Mouse (Mus musculus): ENCODE measurements around the gene Clic3. TPM values are rescaled to one million over a fixed set of nuclear protein-coding genes. Genes with fewer than 3 reads are reported as not detected.

Clic3 gene
- total RNA-seq, 2 experiments from 2014 or later: 0.35 to 0.64 TPM

DNA sequence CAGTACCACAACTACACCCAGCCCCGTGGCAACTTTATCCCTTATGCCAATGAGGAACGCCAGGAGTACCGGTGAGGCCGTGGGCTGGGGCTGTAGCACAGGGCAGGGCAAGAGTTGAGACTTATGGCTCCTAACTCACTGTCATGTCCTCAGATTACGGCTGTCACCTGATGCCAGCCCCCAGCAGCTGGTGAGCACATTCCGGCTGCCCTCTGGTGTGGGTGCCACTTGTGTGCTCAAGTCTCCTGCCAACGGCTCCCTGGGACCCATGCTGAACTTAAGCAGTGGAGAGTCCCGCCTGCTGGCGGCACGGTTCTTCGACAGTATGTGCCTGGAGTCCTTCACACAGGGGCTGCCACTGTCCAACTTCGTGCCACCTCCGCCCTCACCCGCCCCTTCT, 14.0 kb upstream of the Clic3 start:
- no peak for DNase-seq

- no peak for DNase-seq
Measured at GRCm38 (mm10) chr2:25450853-25451647, 5.6 kb upstream of the Clic3 start.

DNA sequence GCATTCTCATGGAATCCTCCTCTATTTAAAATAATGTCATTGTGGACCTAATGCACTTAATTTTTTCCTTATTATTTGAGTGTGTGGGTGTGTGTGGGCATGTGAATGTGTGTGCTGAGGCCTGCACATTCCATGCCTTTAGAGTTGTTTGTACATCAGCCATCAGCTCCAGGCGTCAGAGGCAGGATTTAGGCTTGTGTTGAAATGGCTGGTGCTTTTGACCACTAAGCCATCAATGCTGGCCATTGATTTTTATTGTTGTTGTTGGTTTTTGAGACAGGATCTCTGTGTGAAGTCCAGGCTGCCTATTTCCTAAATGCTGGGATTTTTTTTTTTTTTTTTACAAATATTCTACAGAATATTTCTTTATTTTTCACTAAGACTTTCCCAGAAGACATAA, 3.7 kb upstream of the Clic3 start:
- DNase-seq: no peak

GRCm38 (mm10) chr2:25457022-25457896, 621 bp downstream of the Clic3 start:
- DNase-seq: no peak

- DNase-seq: peak; percentile 42
Measured at GRCm38 (mm10) chr2:25458911-25459310, 2.3 kb downstream of the Clic3 start.

GRCm38 (mm10) chr2:25460135-25460534, 3.5 kb downstream of the Clic3 start:
- DNase-seq: no peak

DNA sequence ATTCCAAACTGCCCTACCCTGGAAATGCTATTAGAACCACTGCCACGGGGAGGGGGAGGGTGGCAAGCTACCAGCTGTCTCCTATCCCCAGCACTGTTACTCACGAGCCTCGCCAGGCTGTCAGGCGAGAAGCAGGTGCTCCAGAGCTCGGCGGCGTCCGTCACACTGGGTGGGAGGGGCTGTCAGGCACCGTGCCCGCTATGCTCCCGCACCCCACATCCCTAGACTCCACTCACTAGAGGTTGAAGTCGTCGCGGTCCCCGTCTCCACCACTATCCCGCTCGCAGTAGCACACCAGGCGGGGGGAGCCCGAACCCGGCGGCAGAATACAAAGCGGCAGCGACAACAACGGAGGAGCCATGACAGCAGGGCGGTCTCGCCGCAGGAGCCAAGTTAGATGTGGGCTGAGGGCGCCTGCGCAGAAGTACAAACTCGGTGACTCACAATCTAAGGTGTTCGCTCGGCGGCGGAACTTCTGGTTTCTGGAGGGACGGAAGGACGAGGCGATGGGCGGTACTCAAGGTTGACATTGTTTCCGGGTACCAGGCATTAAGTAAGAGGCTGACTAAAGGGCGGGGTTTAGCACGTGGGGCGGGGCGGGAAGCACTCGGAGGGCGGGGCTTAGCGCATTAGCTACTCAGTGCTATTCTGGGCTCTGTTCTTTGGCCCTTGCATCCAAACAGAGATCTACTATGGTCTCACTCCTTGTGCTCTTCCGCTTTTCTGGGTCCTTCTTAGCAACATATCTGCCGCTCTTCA, 4.1 kb downstream of the Clic3 start, which contains the start of gene Paxx:
Gene Paxx, minus strand, starts transcription at position 544 of the 759 bp plus-strand sequence.
- DNase-seq: peak; percentile 94

DNA sequence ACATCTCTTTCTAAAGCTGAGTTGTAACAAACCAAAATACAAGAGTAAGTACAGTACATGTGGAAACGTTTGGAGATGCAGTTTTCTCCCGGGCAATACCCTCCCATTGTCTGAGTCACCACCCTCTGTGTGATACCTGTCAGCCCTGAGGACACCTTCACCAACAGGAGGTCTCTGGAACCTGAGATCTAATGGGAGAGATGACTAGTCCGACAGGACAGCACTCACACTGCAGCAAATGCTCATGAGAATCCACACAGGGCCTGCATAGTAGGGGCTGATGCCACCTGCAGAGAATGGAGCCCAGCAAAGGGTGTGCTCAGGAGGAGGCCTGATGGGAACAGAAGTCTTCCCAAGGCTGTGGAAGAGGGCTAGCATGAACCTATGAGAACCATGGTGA, 4.8 kb downstream of the Clic3 start:
- DNase-seq: no peak

- no peak for DNase-seq
Measured at GRCm38 (mm10) chr2:25463630-25464029, 7.0 kb downstream of the Clic3 start.

GRCm38 (mm10) chr2:25465256-25465655, 8.6 kb downstream of the Clic3 start:
- DNase-seq: no peak

DNA sequence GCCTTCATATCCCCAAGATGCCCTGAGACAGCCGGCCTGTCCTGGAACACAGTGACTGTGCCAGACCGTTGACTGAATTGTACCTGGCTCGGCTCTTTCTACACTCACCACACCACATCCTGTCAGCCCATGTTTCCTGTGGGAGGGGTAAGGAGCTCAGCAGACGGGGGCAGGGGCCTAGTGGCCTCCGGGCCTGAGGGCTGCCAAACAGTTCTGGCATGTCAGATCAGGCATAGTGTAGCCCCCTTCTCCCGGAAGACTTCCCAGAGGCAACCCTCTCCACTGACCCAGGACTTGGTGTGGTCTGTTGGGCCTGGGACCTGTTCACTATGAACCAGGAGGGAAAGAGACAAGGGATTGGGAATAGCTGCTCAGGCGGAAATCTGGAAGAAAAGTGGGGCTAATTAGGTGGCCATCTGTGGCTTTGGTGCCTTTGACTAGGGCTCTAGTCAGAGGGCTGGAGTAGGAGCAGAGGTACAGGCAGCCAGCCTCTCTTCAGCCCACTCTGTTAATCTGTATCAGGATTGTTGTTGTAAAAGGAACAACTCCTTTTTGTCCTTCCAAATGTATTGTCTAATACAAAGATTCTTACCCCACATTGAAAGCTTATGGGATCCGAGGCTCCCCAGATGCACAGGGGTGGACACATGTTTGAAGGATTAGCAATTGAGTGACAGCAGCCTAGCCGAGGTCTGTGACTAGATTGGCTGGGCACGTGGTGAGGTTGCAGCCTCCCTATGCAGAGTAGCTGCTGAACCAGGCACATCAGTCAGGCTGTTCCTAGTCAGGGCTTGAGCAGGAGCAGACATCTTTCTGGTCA, 9.4 kb downstream of the Clic3 start:
- no peak for DNase-seq

- DNase-seq: no peak
Measured at GRCm38 (mm10) chr2:25467606-25468303, 11.1 kb downstream of the Clic3 start.

- DNase-seq: no peak
Measured at GRCm38 (mm10) chr2:25468962-25469915, 12.6 kb downstream of the Clic3 start.

- no peak for DNase-seq
Measured at GRCm38 (mm10) chr2:25469969-25470368, 13.3 kb downstream of the Clic3 start, which contains the start of gene Ptgds. Ptgds (minus strand) TSS chr2:25470046.

- DNase-seq: no peak
Measured at GRCm38 (mm10) chr2:25472550-25472949, 15.9 kb downstream of the Clic3 start.

DNA sequence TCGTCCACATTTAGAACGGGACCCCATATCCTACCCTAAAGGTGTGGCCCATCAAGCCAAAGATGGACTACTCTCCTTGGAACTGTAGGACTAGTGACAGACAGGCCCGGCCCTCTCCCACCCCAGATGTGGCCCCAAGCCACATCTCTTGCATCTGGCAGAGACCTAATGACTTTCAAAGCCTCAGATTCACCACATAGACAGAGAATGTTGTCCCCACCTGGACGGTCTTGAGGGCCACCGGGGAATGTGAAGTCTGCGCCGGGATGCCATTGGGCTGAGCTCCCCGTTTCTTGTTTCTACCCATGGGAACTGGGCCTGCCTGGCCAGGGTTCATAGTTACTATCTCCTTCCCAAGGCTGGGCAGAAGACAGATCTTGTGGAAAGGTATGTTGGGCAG, 20.9 kb downstream of the Clic3 start:
- DNase-seq: no peak

DNA sequence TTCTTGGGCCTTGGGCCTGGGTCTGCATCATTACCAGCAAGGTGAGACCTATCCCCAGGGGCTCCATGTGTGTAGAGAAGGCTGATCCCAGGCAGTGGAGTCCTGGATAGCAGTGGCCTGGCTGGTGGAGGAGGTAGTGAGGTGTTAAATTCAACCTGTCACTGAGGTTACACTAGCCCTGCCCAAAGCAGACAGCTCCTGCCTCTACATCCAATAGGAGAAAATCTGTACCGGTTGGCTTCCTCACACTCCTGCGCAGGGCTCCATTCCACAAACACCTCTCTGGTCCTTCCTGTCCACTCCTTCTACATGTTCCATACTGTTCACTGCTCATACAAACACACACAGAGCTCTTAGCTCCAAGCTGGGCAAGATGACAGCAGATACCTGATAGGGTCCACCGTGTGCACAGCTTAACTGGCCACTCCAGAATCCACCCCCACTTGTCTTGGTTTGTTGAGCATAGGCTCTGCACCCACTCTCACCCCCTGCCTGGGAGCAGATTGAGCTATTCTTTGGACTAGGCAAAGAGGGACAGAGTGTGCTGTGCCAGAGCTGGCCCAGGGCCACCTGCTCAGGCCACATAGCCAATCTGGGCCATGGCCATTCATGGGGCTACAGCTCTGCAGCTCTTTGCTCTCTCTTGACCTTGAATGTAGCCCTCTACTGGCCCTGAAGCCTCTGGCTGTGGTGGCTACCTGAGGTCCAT, 21.5 kb downstream of the Clic3 start:
- DNase-seq: peak; percentile 71

DNA sequence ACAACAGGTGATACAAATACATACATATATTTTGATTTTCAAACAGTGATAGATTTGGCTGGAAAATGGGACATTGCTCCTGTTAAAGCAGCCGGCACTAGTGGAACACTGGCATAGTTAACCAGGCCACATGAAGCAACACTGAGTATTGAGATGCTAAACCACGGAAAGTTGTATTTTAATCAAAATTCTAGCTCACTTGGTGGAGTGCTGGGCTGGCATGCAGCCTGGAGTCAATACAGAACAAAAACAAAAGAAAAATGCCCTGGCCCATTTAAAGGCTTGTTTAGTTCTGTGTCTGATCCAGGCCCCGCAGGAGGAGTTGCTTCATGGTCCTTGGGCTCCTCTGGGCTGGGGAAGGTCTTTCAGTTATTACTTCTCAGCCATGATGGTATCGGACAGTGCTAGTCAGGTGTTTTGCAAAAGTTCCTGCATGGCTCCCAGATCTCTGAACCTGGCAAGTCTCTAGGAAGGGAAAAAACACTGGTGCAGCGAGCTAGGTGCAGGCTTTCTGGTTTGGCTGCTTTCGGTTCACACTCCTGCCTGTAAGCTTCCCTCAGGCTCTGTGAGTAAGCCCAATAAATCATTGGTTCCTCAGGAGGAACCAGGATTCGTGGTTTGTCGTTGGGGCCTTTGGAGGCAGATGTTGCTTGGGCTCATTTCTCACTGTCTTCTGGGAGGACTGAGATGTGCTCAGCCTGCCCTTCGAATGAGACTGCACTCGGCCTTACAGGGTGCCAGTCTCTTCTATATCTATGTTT, 23.1 kb downstream of the Clic3 start:
- DNase-seq: no peak

All from gastrocnemius, postnatal 25 days (tissue).